Mouse (Mus musculus) liver, postnatal 0 days (tissue): Measurements from ENCODE around the gene Cog3.

ENCODE experiments used
- CTCF ChIP-seq: sonication (generic); IDR thresholded peaks from 2 replicates; pipeline ENCODE4 v1.5.1; 2016; ENCODE audit warnings: antibody characterized with exemption, low read depth
- EP300 ChIP-seq: IDR thresholded peaks from 2 replicates; pipeline ENCODE4 v1.6.1; 2016; ENCODE audit warnings: antibody characterized with exemption, low read depth, mild to moderate bottlenecking

DNA sequence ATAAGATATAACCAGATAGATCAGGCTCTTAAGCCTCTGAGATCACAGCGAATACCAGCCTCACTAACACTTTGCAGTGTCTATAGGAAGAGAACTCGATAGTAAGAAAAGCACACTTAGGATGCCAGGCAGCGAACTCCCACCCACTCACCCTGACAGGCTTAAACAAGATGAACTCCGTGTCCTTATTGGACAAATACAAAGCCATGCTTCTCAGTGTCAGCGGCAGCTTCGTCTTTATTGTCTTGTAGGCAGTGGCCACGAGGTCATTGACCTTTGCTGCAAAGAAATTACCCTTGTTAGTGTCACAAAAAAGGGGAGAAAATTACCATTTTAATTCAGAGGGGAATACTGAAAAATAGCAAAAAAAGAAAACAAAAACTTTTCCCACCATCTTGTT, 46.5 kb downstream of the Cog3 start:
- TF ChIP-seq CTCF = no peak
- TF ChIP-seq EP300 = no peak
